Mouse (Mus musculus): ENCODE data around the gene Nell1. TPM values are rescaled to one million over a fixed set of nuclear protein-coding genes. Genes with fewer than 3 reads are reported as not detected.

The Nell1 gene
- polyA plus RNA-seq, 2 experiments, result 0.08 TPM; not detected in 1

- Histone ChIP-seq H3K4me2 (ENCODE audit: low read depth) (no peak overlapping the region), H3K36me3 (replicated peaks; ENCODE audit: control insufficient read depth, insufficient read depth, low read depth) (no peaks in the 10 kb centered on the region), H3K9me3 (ENCODE audit: control insufficient read depth, low read length) (no peaks in the 10 kb centered on the region), H3K4me3 (ENCODE audit: insufficient read depth in 1 of 2, low read depth in 2 of 2, low read length in 2 of 2) (no peak overlapping the region), H3K27me3 (ENCODE audit: control insufficient read depth, insufficient read depth, low read length) (no peaks in the 10 kb centered on the region), H3K4me1 (replicated peaks; ENCODE audit: control insufficient read depth in 2 of 2, insufficient read depth in 2 of 2, low read length in 1 of 2) (no peaks in the 10 kb centered on the region), H3K27ac (no peak overlapping the region), H3K9ac (replicated peaks) (no peak overlapping the region)
- TF ChIP-seq EP300 (IDR thresholded peaks at IDR 0.05; ENCODE audit: low read depth) (no peak), CTCF (IDR thresholded peaks at IDR 0.05; ENCODE audit: low read depth) (no peak)
- no peak for DNase-seq (ENCODE audit: low read depth in 3 of 3, low spot score in 3 of 3)
- WGBS (ENCODE audit: insufficient replicate concordance), result 38% methylated on average over 4 of the region's 4 CpGs
- ATAC-seq (ENCODE audit: insufficient read depth), result no peak
Observed at GRCm38 (mm10) chr7:50228273-50228672, 253.6 kb downstream of the Nell1 start.

- Histone ChIP-seq H3K9ac (replicated peaks) (no peak overlapping the region), H3K4me2 (ENCODE audit: low read depth) (no peak overlapping the region), H3K4me3 (ENCODE audit: insufficient read depth in 1 of 2, low read depth in 2 of 2, low read length in 2 of 2) (no peak overlapping the region), H3K27me3 (ENCODE audit: control insufficient read depth, insufficient read depth, low read length) (no peaks in the 10 kb centered on the region), H3K27ac (no peak overlapping the region), H3K4me1 (replicated peaks; ENCODE audit: control insufficient read depth in 2 of 2, insufficient read depth in 2 of 2, low read length in 1 of 2) (no peaks in the 10 kb centered on the region), H3K36me3 (replicated peaks; ENCODE audit: control insufficient read depth, insufficient read depth, low read depth) (no peaks in the 10 kb centered on the region), H3K9me3 (ENCODE audit: control insufficient read depth, low read length) (no peaks in the 10 kb centered on the region)
- no peak for ATAC-seq (ENCODE audit: insufficient read depth)
- TF ChIP-seq EP300 (IDR thresholded peaks at IDR 0.05; ENCODE audit: low read depth) (no peak), CTCF (IDR thresholded peaks at IDR 0.05; ENCODE audit: low read depth) (no peak)
- 58% methylated on average over 4 of the region's 4 CpGs for WGBS (ENCODE audit: insufficient replicate concordance)
- no peak for DNase-seq (ENCODE audit: low read depth in 3 of 3, low spot score in 3 of 3)
Observed at GRCm38 (mm10) chr7:50241213-50241612, 266.5 kb downstream of the Nell1 start.

- Histone ChIP-seq H3K27me3 (ENCODE audit: control insufficient read depth, insufficient read depth, low read length) (no peaks in the 10 kb centered on the region), H3K4me1 (replicated peaks; ENCODE audit: control insufficient read depth in 2 of 2, insufficient read depth in 2 of 2, low read length in 1 of 2) (no peaks in the 10 kb centered on the region), H3K27ac (no peak overlapping the region), H3K36me3 (replicated peaks; ENCODE audit: control insufficient read depth, insufficient read depth, low read depth) (no peaks in the 10 kb centered on the region), H3K9ac (replicated peaks) (no peak overlapping the region), H3K4me2 (ENCODE audit: low read depth) (no peak overlapping the region), H3K9me3 (ENCODE audit: control insufficient read depth, low read length) (no peaks in the 10 kb centered on the region), H3K4me3 (ENCODE audit: insufficient read depth in 1 of 2, low read depth in 2 of 2, low read length in 2 of 2) (no peak overlapping the region)
- WGBS (ENCODE audit: insufficient replicate concordance), result 53% methylated on average over 5 of the region's 5 CpGs
- DNase-seq (ENCODE audit: low read depth in 3 of 3, low spot score in 3 of 3), result no peak
- ATAC-seq (ENCODE audit: insufficient read depth), result no peak
- TF ChIP-seq EP300 (IDR thresholded peaks at IDR 0.05; ENCODE audit: low read depth) (no peak), CTCF (IDR thresholded peaks at IDR 0.05; ENCODE audit: low read depth) (no peak)
Observed at GRCm38 (mm10) chr7:50241634-50242273, 267.1 kb downstream of the Nell1 start.

- Histone ChIP-seq H3K9ac (replicated peaks) (no peak overlapping the region), H3K9me3 (ENCODE audit: control insufficient read depth, low read length) (no peaks in the 10 kb centered on the region), H3K36me3 (replicated peaks; ENCODE audit: control insufficient read depth, insufficient read depth, low read depth) (no peaks in the 10 kb centered on the region), H3K4me2 (ENCODE audit: low read depth) (no peak overlapping the region), H3K27me3 (ENCODE audit: control insufficient read depth, insufficient read depth, low read length) (no peaks in the 10 kb centered on the region), H3K4me1 (replicated peaks; ENCODE audit: control insufficient read depth in 2 of 2, insufficient read depth in 2 of 2, low read length in 1 of 2) (no peaks in the 10 kb centered on the region), H3K4me3 (ENCODE audit: insufficient read depth in 1 of 2, low read depth in 2 of 2, low read length in 2 of 2) (no peak overlapping the region), H3K27ac (no peak overlapping the region)
- ATAC-seq (ENCODE audit: insufficient read depth) (no peak), DNase-seq (ENCODE audit: low read depth in 3 of 3, low spot score in 3 of 3) (no peak)
- no peak for TF ChIP-seq EP300 (IDR thresholded peaks at IDR 0.05; ENCODE audit: low read depth)
- TF ChIP-seq CTCF (IDR thresholded peaks at IDR 0.05; ENCODE audit: low read depth), result no peak
- 63% methylated on average over 3 of the region's 3 CpGs for WGBS (ENCODE audit: insufficient replicate concordance)
Observed at GRCm38 (mm10) chr7:50253166-50253565, 278.5 kb downstream of the Nell1 start.

GRCm38 (mm10) chr7:50260016-50260415, 285.4 kb downstream of the Nell1 start:
- H3K4me3 ChIP-seq (ENCODE audit: insufficient read depth in 1 of 2, low read depth in 2 of 2, low read length in 2 of 2), result no peak overlapping the region
- H3K27me3 ChIP-seq (ENCODE audit: control insufficient read depth, insufficient read depth, low read length), result no peaks in the 10 kb centered on the region
- H3K36me3 ChIP-seq (replicated peaks; ENCODE audit: control insufficient read depth, insufficient read depth, low read depth), result no peaks in the 10 kb centered on the region
- ATAC-seq (ENCODE audit: insufficient read depth), result no peak
- DNase-seq (ENCODE audit: low read depth in 3 of 3, low spot score in 3 of 3), result no peak
- no peak overlapping the region for H3K27ac ChIP-seq
- TF ChIP-seq EP300 (IDR thresholded peaks at IDR 0.05; ENCODE audit: low read depth) (no peak), CTCF (IDR thresholded peaks at IDR 0.05; ENCODE audit: low read depth) (no peak)
- H3K4me2 ChIP-seq (ENCODE audit: low read depth), result no peak overlapping the region
- WGBS (ENCODE audit: insufficient replicate concordance), result 48% methylated on average over 3 of the region's 3 CpGs
- H3K9me3 ChIP-seq (ENCODE audit: control insufficient read depth, low read length), result no peaks in the 10 kb centered on the region
- H3K4me1 ChIP-seq (replicated peaks; ENCODE audit: control insufficient read depth in 2 of 2, insufficient read depth in 2 of 2, low read length in 1 of 2), result no peaks in the 10 kb centered on the region
- no peak overlapping the region for H3K9ac ChIP-seq (replicated peaks)
